Mouse (Mus musculus) midbrain, embryonic 11.5 days (tissue): ENCODE results near the gene Ndufs2. TPM values are rescaled to one million over a fixed set of nuclear protein-coding genes. Genes with fewer than 3 reads are reported as not detected.

ENCODE experiments used
- ATAC-seq: fragments of 200-750 bp; cut with Nextera tagmentation; 2 replicates; pipeline ENCODE4 v1.8.0; 2017; ENCODE audit warnings: moderate TSS enrichment, moderate library complexity; ENCODE audit not compliant: low FRiP score
- DNase-seq: peaks from one replicate; pipeline ENCODE4 v3.0.0; 2015; ENCODE audit warnings: low spot score; ENCODE audit errors: missing footprints
- H3K27ac ChIP-seq: fragments of 300-500 bp; sonication (generic); 2 replicates; pipeline ENCODE4 v1.5.1; 2014; ENCODE audit warnings: low read depth, low read length
- H3K27me3 ChIP-seq: fragments of 300-500 bp; sonication (generic); 2 replicates; pipeline ENCODE4 v1.6.1; 2014; ENCODE audit warnings: mild to moderate bottlenecking, low read length, moderate library complexity, mixed read lengths; ENCODE audit not compliant: control insufficient read depth, insufficient read depth
- H3K36me3 ChIP-seq: fragments of 300-500 bp; sonication (generic); 2 replicates; pipeline ENCODE4 v1.6.1; 2014; ENCODE audit warnings: mild to moderate bottlenecking, low read length, moderate library complexity, mixed read lengths; ENCODE audit not compliant: control insufficient read depth, insufficient read depth
- H3K4me1 ChIP-seq: fragments of 300-500 bp; sonication (generic); 2 replicates; pipeline ENCODE4 v1.6.1; 2014; ENCODE audit warnings: low read length; ENCODE audit not compliant: control insufficient read depth, insufficient read depth
- H3K4me2 ChIP-seq: fragments of 300-500 bp; sonication (generic); 2 replicates; pipeline ENCODE4 v1.6.1; 2014; ENCODE audit warnings: mild to moderate bottlenecking, moderate library complexity
- H3K4me3 ChIP-seq: fragments of 300-500 bp; sonication (generic); 2 replicates; pipeline ENCODE4 v1.5.1; 2014; ENCODE audit warnings: low read depth, low read length
- H3K9ac ChIP-seq: fragments of 300-500 bp; sonication (generic); 2 replicates; pipeline ENCODE4 v1.6.1; 2014; ENCODE audit warnings: low read length
- H3K9me3 ChIP-seq: fragments of 300-500 bp; sonication (generic); 2 replicates; pipeline ENCODE4 v1.6.1; 2016; ENCODE audit warnings: low read length; ENCODE audit not compliant: control insufficient read depth
- WGBS: fragments of 180-500 bp; shearing (Covaris S2); extraction: QIAGEN DNeasy Blood & Tissue Kit; methylation state at CpG from one replicate; pipeline ENCODE4 v1.1.7; 2014; 5-methylcytosine and 5-hydroxymethylcytosine counted together
- polyA plus RNA-seq: library from polyadenylated mRNA; unstranded; fragments of >200 nt; fragmentation: Nextera tagmentation; extraction: Ambion mirVana; gene quantifications from 2 replicates; pipeline ENCODE4 v1.2.1, GENCODE M21; 2014

Gene Ndufs2
- polyA plus RNA-seq, 1 experiment from 2014 or later: 232 TPM

DNA sequence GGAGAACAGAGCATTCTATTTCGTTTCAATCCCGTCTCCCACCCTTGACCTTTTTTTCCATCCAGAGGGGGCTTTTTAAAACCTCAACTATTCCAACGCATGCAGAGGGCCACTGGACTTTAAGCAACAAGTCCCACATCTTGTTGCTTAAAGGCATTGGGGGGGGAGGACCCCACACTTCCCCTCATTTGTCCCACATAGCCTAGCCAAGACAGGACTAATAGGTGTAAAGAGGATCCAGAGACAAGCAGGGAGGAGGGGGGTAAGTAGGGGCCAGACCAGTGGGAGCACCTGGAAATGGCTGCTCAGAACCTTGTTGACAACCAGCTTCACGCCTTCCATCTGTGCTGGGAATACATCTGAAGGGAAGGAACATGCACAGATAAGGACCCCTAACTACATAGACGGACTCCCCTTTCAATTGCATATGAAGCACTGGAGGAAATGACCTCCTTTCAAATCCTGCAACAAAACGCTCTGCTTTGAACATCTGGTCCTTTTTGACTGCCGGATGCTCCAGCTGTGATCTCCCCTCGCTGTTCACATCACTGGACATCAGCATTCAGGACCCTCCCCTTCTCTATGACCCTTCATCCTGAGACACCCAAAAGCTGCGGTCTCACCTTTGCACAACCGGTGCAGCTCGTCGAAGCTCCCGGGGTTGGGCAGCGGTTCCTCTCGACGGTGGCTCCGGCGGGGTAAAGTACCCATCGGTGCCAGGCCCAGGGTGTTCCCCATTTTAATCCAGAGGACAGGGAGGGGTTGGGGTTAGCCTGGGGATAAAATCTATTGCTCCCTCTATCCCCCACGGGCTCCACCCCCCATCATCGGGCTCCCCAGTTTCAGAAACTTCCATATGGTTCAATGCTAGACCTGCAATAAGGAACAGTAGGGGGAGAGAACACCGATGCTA lies 29.7 kb downstream of the Ndufs2 start:
- WGBS: 8% methylated on average over 22 of the region's 22 CpGs
- ATAC-seq (peak; percentile 8; the same call in 1 of the 2 replicates), DNase-seq (peak; percentile 88)
- H3K9ac ChIP-seq: peak overlapping the region; percentile 53
- peaks cover 11% of the 10 kb centered on the region for H3K4me1 ChIP-seq
- H3K27me3 ChIP-seq: no peaks in the 10 kb centered on the region
- H3K9me3 ChIP-seq: no peaks in the 10 kb centered on the region
- peaks cover 5% of the 10 kb centered on the region; the same call in 1 of the 2 replicates for H3K36me3 ChIP-seq
- H3K4me3 ChIP-seq: peak overlapping the region; percentile 46
- no peak overlapping the region for H3K27ac ChIP-seq
- peak overlapping the region; percentile 85 for H3K4me2 ChIP-seq

- Histone ChIP-seq H3K27ac (no peak overlapping the region), H3K9ac (no peak overlapping the region)
- 10% methylated on average over 10 of the region's 10 CpGs for WGBS
Observed at GRCm38 (mm10) chr1:171220871-171221270, 30.3 kb downstream of the Ndufs2 start.

DNA sequence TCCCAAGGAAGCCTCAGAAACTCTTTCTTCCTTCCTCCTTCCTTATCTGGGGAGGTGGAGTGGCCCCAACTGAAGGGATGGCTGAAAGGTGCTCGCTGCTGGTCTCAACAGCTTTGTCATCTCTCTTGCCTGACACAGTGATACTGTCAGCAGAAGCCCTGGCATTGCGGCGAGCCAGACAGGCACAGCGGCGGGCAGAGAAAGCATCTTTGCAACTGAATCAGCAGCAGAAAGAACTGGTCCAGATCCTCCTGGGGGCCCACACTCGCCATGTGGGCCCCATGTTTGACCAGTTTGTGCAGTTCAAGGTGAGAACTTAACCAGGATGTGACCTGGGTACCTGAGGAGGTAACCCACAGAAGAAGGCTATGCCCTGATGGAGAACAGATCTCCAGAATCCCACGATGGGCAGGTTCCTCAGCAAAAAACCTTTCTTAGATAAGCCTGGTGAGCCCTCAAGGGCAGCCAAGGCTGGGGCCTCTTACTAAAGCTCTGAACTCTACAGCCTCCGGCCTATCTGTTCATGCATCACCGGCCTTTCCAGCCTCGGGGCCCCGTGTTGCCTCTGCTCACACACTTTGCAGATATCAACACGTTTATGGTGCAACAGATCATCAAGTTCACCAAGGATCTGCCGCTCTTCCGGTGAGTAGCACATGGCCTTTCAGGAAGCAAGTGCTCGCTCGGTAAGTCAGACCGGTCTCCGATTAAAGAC lies 34.8 kb downstream of the Ndufs2 start:
- WGBS: 89% methylated on average over 18 of the region's 18 CpGs
- Histone ChIP-seq H3K27me3 (no peaks in the 10 kb centered on the region), H3K27ac (no peak overlapping the region), H3K4me3 (no peak overlapping the region), H3K4me2 (no peak overlapping the region), H3K9me3 (no peaks in the 10 kb centered on the region), H3K9ac (no peak overlapping the region), H3K36me3 (peaks cover 5% of the 10 kb centered on the region; the same call in 1 of the 2 replicates), H3K4me1 (peaks cover 6% of the 10 kb centered on the region)
- DNase-seq: no peak
- ATAC-seq: no peak

More at GRCm38 (mm10) chr1:171220871-171221270, 30.3 kb downstream of the Ndufs2 start:
- Histone ChIP-seq H3K36me3 (peaks cover 5% of the 10 kb centered on the region; the same call in 1 of the 2 replicates), H3K4me3 (peak overlapping the region; percentile 46; the same call in 1 of the 2 replicates), H3K9me3 (no peaks in the 10 kb centered on the region), H3K27me3 (no peaks in the 10 kb centered on the region), H3K4me2 (peak overlapping the region; percentile 85), H3K4me1 (peaks cover 11% of the 10 kb centered on the region)
- DNase-seq (peak; percentile 94), ATAC-seq (peak; percentile 31)

DNA sequence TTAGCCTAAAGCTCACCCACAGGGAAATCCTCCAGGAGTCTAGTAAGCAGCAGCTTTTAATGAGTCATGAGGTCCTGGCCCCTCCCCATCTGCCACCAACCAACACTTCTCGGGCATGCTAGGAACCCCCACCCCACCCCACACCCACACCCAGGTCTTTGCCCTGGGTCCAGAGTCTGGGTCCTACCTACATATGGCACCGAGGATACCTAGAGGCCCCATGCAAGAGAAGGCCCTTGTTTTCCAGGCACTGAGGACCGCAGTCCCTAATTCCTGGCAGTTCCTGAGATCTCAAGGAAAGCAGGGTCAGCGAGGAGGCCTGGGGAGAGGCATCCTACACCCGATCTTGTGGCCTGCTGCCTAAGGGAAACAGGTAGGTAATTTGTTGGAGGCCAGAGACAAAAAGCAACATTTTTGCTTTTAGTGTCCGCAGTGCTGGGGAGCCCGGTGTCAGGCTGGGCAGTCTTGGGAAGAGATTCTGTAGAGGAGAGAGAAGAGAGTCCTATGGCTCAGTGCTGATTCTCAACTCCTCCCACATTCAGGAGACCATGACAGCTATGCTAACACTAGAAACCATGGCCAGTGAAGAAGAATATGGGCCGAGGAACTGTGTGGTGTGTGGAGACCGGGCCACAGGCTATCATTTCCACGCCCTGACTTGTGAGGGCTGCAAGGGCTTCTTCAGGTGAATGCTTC lies 37.2 kb downstream of the Ndufs2 start, which contains the start of gene Nr1i3:
Gene Nr1i3, plus strand, starts transcription at position 170 of the 696 bp plus-strand sequence.
- Histone ChIP-seq H3K9ac (no peak within 1 kb of the TSS), H3K4me3 (no peak within 1 kb of the TSS), H3K4me1 (no peaks in the 10 kb centered on the region), H3K9me3 (no peaks in the 10 kb centered on the region), H3K27me3 (no peaks in the 10 kb centered on the region; the same call in 1 of the 2 replicates), H3K27ac (no peak within 1 kb of the TSS), H3K36me3 (peaks cover 2% of the 10 kb centered on the region; the same call in 1 of the 2 replicates), H3K4me2 (no peak within 1 kb of the TSS)
- DNase-seq (no peak), ATAC-seq (no peak)
- 66% methylated on average over 10 of the region's 10 CpGs for WGBS

- DNase-seq: no peak
- WGBS: 33% methylated on average over 3 of the region's 3 CpGs
- no peak overlapping the region for H3K4me2 ChIP-seq
Observed at GRCm38 (mm10) chr1:171212854-171213253, 38.3 kb downstream of the Ndufs2 start.

GRCm38 (mm10) chr1:171209409-171209808 lies 41.8 kb downstream of the Ndufs2 start:
- H3K4me1 ChIP-seq: no peaks in the 10 kb centered on the region

More at GRCm38 (mm10) chr1:171212854-171213253, 38.3 kb downstream of the Ndufs2 start:
- Histone ChIP-seq H3K9me3 (no peaks in the 10 kb centered on the region), H3K27me3 (no peaks in the 10 kb centered on the region; the same call in 1 of the 2 replicates), H3K36me3 (no peaks in the 10 kb centered on the region), H3K4me1 (no peaks in the 10 kb centered on the region), H3K9ac (no peak overlapping the region), H3K4me3 (no peak overlapping the region), H3K27ac (no peak overlapping the region)
- ATAC-seq: no peak

GRCm38 (mm10) chr1:171205704-171206493 lies 45.3 kb downstream of the Ndufs2 start:
- no peak for ATAC-seq
- H3K27ac ChIP-seq: no peak overlapping the region
- DNase-seq: no peak
- 79% methylated on average over 6 of the region's 6 CpGs for WGBS
- H3K9ac ChIP-seq: no peak overlapping the region
- H3K4me1 ChIP-seq: no peaks in the 10 kb centered on the region
- no peaks in the 10 kb centered on the region for H3K9me3 ChIP-seq
- no peak overlapping the region for H3K4me2 ChIP-seq
- no peaks in the 10 kb centered on the region for H3K36me3 ChIP-seq
- H3K4me3 ChIP-seq: no peak overlapping the region
- no peaks in the 10 kb centered on the region; the same call in 1 of the 2 replicates for H3K27me3 ChIP-seq

More at GRCm38 (mm10) chr1:171209409-171209808, 41.8 kb downstream of the Ndufs2 start:
- H3K27me3 ChIP-seq: no peaks in the 10 kb centered on the region; the same call in 1 of the 2 replicates
- H3K4me3 ChIP-seq: no peak overlapping the region
- no peaks in the 10 kb centered on the region for H3K36me3 ChIP-seq
- H3K27ac ChIP-seq: no peak overlapping the region
- ATAC-seq: no peak
- DNase-seq: no peak
- 24% methylated on average over 4 of the region's 4 CpGs for WGBS
- no peak overlapping the region for H3K9ac ChIP-seq
- H3K4me2 ChIP-seq: no peak overlapping the region
- no peaks in the 10 kb centered on the region for H3K9me3 ChIP-seq

DNA sequence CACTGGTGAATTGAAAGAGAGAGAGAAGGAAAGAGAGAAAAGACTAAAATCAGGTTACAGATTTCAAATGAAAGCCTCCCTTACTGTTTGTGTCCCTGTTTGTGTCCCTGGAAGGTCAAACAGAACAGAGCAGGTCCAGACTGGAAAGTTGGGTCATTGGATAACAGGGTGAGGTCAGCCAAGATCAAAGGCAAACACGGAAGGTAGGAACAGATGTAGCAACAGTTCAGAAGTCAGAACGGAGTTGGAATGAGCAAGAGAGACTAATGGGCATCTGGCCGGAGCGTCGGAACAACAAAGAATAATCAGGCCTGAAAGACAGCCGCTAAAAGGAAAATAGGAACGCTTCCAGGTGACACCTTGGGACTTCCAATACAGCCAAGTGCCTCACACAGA lies 46.9 kb downstream of the Ndufs2 start:
- Histone ChIP-seq H3K27ac (no peak overlapping the region), H3K9me3 (no peaks in the 10 kb centered on the region), H3K27me3 (no peaks in the 10 kb centered on the region), H3K36me3 (no peaks in the 10 kb centered on the region), H3K9ac (no peak overlapping the region), H3K4me2 (no peak overlapping the region), H3K4me3 (no peak overlapping the region), H3K4me1 (no peaks in the 10 kb centered on the region)
- 78% methylated on average over 7 of the region's 7 CpGs for WGBS
- ATAC-seq (no peak), DNase-seq (no peak)
